Mouse (Mus musculus) limb, embryonic 15.5 days (tissue): ENCODE results near the gene Prune2. TPM values are rescaled to one million over a fixed set of nuclear protein-coding genes. Genes with fewer than 3 reads are reported as not detected.

Experiments
- ATAC-seq: fragments of 200-750 bp; cut with Nextera tagmentation; 2 replicates; pipeline ENCODE4 v1.8.0; 2017; ENCODE audit warnings: low read depth, moderate TSS enrichment; ENCODE audit not compliant: insufficient number of reproducible peaks, low FRiP score, low TSS enrichment
- H3K27ac ChIP-seq: fragments of 300-500 bp; sonication (generic); 2 replicates; pipeline ENCODE4 v1.5.1; 2015; ENCODE audit warnings: moderate library complexity, mild to moderate bottlenecking, inconsistent platforms
- H3K27me3 ChIP-seq: fragments of 300-500 bp; sonication (generic); 2 replicates; pipeline ENCODE4 v1.6.1; 2015; ENCODE audit warnings: inconsistent platforms
- H3K36me3 ChIP-seq: fragments of 300-500 bp; sonication (generic); 2 replicates; pipeline ENCODE4 v1.6.1; 2015; ENCODE audit warnings: inconsistent platforms
- H3K4me1 ChIP-seq: fragments of 300-500 bp; sonication (generic); 2 replicates; pipeline ENCODE4 v1.6.1; 2015; ENCODE audit warnings: inconsistent platforms
- H3K4me2 ChIP-seq: fragments of 300-500 bp; sonication (generic); 2 replicates; pipeline ENCODE4 v1.6.1; 2015; ENCODE audit warnings: mild to moderate bottlenecking, inconsistent platforms
- H3K4me3 ChIP-seq: fragments of 300-500 bp; sonication (generic); 2 replicates; pipeline ENCODE4 v1.5.1; 2015; ENCODE audit warnings: mild to moderate bottlenecking, inconsistent platforms
- H3K9ac ChIP-seq: fragments of 300-500 bp; sonication (generic); 2 replicates; pipeline ENCODE4 v1.6.1; 2015; ENCODE audit warnings: inconsistent platforms
- H3K9me3 ChIP-seq: fragments of 300-500 bp; sonication (generic); 2 replicates; pipeline ENCODE4 v1.6.1; 2016; ENCODE audit warnings: inconsistent platforms
- WGBS: fragments of 180-500 bp; shearing (Covaris S2); methylation state at CpG from one replicate; pipeline ENCODE4 v1.1.7; 2015; 5-methylcytosine and 5-hydroxymethylcytosine counted together
- polyA plus RNA-seq: library from polyadenylated mRNA; unstranded; fragments of >200 nt; fragmentation: Nextera tagmentation; extraction: Ambion mirVana; gene quantifications from 2 replicates; pipeline ENCODE4 v1.2.1, GENCODE M21; 2015

Prune2 gene
- polyA plus RNA-seq, 1 experiment from 2014 or later = 2.2 TPM

- Histone ChIP-seq H3K9me3 (no peaks in the 10 kb centered on the region), H3K4me2 (no peak overlapping the region), H3K27ac (no peak overlapping the region), H3K4me1 (no peaks in the 10 kb centered on the region), H3K9ac (no peak overlapping the region), H3K4me3 (no peak overlapping the region), H3K27me3 (no peaks in the 10 kb centered on the region), H3K36me3 (no peaks in the 10 kb centered on the region)
- no peak for ATAC-seq
- WGBS = 25% methylated on average over 1 of the region's 1 CpGs
These were observed 116.3 kb downstream of the Prune2 start for GRCm38 (mm10) chr19:17072245-17072644.

DNA sequence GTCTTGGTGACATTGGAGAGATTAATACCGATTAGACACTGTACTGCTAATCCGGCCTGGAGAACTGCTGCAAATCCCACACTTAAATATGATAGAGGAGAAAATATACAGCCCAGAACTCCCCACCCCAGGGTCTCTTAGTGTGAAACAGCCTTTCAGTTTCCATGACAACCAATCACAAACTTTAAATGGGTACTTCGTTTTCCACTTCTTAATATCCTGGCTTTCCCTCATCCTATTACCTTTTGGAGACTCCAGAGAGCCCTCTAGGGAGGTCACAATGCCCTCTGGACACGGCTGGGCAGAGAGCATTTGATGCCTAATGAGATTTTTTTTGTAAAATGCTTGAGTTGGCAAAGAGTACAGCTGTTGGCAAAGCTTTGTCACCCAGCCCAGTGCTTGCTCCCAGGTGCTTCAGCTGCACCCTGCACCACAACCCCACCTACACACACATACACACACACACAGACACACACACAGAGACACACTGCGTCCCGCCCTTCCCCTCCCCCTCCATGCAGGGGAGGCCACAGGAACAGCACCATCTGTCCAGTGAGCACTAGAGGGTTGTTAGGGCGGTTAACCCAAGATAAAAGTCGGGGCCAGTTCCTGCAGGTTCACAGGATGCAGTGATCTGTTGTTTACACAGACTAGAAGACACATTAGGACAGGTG is 122.9 kb downstream of the Prune2 start:
- Histone ChIP-seq H3K36me3 (no peaks in the 10 kb centered on the region), H3K4me1 (0 out of 2 replicates have a peak, but pooled peaks cover 5% of the 10 kb centered on the region), H3K9me3 (no peaks in the 10 kb centered on the region), H3K27me3 (no peaks in the 10 kb centered on the region), H3K4me3 (no peak overlapping the region), H3K27ac (no peak overlapping the region), H3K4me2 (no peak overlapping the region), H3K9ac (no peak overlapping the region)
- WGBS = 46% methylated on average over 8 of the region's 8 CpGs
- ATAC-seq = no peak

GRCm38 (mm10) chr19:17081382-17081781 is 125.5 kb downstream of the Prune2 start:
- Histone ChIP-seq H3K4me3 (no peak overlapping the region), H3K4me2 (no peak overlapping the region), H3K27ac (no peak overlapping the region), H3K4me1 (0 out of 2 replicates have a peak, but pooled peaks cover 5% of the 10 kb centered on the region), H3K36me3 (no peaks in the 10 kb centered on the region), H3K27me3 (no peaks in the 10 kb centered on the region), H3K9ac (no peak overlapping the region), H3K9me3 (no peaks in the 10 kb centered on the region)
- ATAC-seq = no peak
- WGBS = 83% methylated on average over 10 of the region's 10 CpGs

DNA sequence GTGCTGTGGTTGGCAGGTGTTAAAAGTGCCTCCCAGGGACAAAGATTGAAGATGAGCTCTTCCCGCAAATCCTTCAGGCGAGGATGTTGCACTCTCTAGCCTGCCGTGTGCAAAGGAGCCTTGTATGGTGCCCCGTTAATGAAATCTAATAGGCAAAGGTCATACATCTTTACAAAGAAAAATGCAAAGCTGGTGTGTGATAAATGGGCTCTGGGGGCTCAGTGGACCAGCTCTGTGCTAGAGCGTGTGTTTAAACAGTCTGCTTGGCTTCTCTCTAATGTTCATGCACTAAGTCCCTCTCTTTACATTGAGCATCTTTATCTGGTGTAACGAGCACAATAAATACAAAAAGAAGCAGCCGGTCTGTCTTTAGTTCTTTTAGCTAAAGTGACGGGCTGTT is 138.1 kb downstream of the Prune2 start:
- Histone ChIP-seq H3K9me3 (no peaks in the 10 kb centered on the region), H3K36me3 (no peaks in the 10 kb centered on the region), H3K27ac (no peak overlapping the region), H3K27me3 (no peaks in the 10 kb centered on the region), H3K4me3 (no peak overlapping the region), H3K4me1 (no peaks in the 10 kb centered on the region; the same call in 1 of the 2 replicates), H3K4me2 (no peak overlapping the region), H3K9ac (no peak overlapping the region)
- ATAC-seq = no peak
- 44% methylated on average over 8 of the region's 8 CpGs for WGBS

DNA sequence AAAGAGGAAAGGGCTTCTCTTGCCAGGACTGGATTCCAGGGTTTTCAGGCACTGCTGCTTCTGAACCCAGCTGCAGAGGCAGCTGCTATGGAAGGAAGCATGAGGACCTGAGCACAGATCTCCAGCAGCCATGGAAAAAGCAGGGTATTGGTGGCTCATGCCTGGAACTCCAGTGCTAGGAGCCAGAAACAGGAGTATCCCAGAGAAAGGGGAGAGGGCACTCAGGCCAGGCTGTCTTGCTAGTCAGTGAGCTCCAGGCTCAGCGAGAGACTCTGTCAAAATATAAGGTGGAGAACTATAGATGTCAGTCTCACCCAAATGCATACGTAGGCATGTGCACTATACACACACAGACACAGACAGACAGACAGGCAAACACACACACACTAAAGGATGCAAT is 140.4 kb downstream of the Prune2 start:
- Histone ChIP-seq H3K4me3 (no peak overlapping the region), H3K27me3 (no peaks in the 10 kb centered on the region), H3K4me2 (0 out of 2 replicates have a peak overlapping the region, but pooled peaks have one; percentile 14), H3K27ac (no peak overlapping the region), H3K36me3 (no peaks in the 10 kb centered on the region), H3K4me1 (no peaks in the 10 kb centered on the region; the same call in 1 of the 2 replicates), H3K9ac (no peak overlapping the region), H3K9me3 (no peaks in the 10 kb centered on the region)
- 80% methylated on average over 2 of the region's 2 CpGs for WGBS
- ATAC-seq = no peak

GRCm38 (mm10) chr19:17097210-17097609 is 141.3 kb downstream of the Prune2 start:
- Histone ChIP-seq H3K4me3 (no peak overlapping the region), H3K27me3 (no peaks in the 10 kb centered on the region), H3K4me1 (no peaks in the 10 kb centered on the region; the same call in 1 of the 2 replicates), H3K36me3 (no peaks in the 10 kb centered on the region), H3K9ac (no peak overlapping the region), H3K27ac (no peak overlapping the region), H3K4me2 (no peak overlapping the region), H3K9me3 (no peaks in the 10 kb centered on the region)
- whole genome bisulfite sequencing = 76% methylated on average over 6 of the region's 6 CpGs
- no peak for ATAC-seq

- no peak overlapping the region for H3K4me2 ChIP-seq
- WGBS = 73% methylated on average over 8 of the region's 8 CpGs
- H3K4me3 ChIP-seq = no peak overlapping the region
- H3K36me3 ChIP-seq = no peaks in the 10 kb centered on the region
- no peaks in the 10 kb centered on the region for H3K4me1 ChIP-seq
- H3K27ac ChIP-seq = no peak overlapping the region
- no peaks in the 10 kb centered on the region for H3K27me3 ChIP-seq
- no peak overlapping the region for H3K9ac ChIP-seq
- no peaks in the 10 kb centered on the region for H3K9me3 ChIP-seq
- no peak for ATAC-seq
These were observed 152.9 kb downstream of the Prune2 start for GRCm38 (mm10) chr19:17108782-17109181.

GRCm38 (mm10) chr19:17124034-17124735 is 168.3 kb downstream of the Prune2 start:
- WGBS = 64% methylated on average over 12 of the region's 12 CpGs
- no peak for ATAC-seq

GRCm38 (mm10) chr19:17125380-17125779 is 169.5 kb downstream of the Prune2 start:
- no peak overlapping the region for H3K4me2 ChIP-seq
- H3K4me3 ChIP-seq = no peak overlapping the region
- H3K9me3 ChIP-seq = no peaks in the 10 kb centered on the region
- no peak overlapping the region for H3K9ac ChIP-seq
- H3K36me3 ChIP-seq = no peaks in the 10 kb centered on the region
- 83% methylated on average over 7 of the region's 7 CpGs for WGBS
- no peak for ATAC-seq
- H3K27ac ChIP-seq = no peak overlapping the region
- H3K27me3 ChIP-seq = peaks cover 9% of the 10 kb centered on the region; the same call in 1 of the 2 replicates
- no peaks in the 10 kb centered on the region for H3K4me1 ChIP-seq

More at GRCm38 (mm10) chr19:17124034-17124735, 168.3 kb downstream of the Prune2 start:
- Histone ChIP-seq H3K4me2 (no peak overlapping the region), H3K9me3 (no peaks in the 10 kb centered on the region), H3K4me1 (no peaks in the 10 kb centered on the region), H3K27ac (no peak overlapping the region), H3K4me3 (no peak overlapping the region), H3K27me3 (peaks cover 9% of the 10 kb centered on the region; the same call in 1 of the 2 replicates), H3K36me3 (no peaks in the 10 kb centered on the region), H3K9ac (no peak overlapping the region)

DNA sequence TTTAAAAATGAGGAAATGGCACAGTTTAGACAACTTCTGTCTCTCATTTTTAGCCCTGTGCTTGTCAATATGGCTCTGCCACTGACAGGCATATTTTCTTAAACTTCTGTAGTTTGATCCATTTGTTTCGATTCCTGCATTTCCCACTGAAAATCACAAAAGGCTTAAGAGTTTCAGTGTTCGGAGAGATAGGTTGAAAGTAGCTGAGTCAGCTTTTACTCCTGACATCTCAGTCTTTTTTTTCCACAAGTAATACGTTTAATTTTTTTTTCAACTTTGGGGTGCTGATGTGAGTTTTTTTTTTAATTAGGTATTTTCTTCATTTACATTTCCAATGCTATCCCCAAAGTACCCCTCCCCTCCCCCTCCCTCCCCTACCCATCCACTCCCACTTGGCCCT is 174.6 kb downstream of the Prune2 start:
- Histone ChIP-seq H3K4me3 (no peak overlapping the region), H3K9ac (no peak overlapping the region), H3K27me3 (no peaks in the 10 kb centered on the region), H3K36me3 (no peaks in the 10 kb centered on the region), H3K9me3 (no peaks in the 10 kb centered on the region), H3K27ac (no peak overlapping the region), H3K4me1 (no peaks in the 10 kb centered on the region), H3K4me2 (no peak overlapping the region)
- 70% methylated on average over 3 of the region's 3 CpGs for WGBS
- ATAC-seq = no peak

GRCm38 (mm10) chr19:17136677-17137460 is 181.0 kb downstream of the Prune2 start:
- Histone ChIP-seq H3K27me3 (peaks cover 16% of the 10 kb centered on the region), H3K4me1 (peaks cover 7% of the 10 kb centered on the region; the same call in 1 of the 2 replicates), H3K36me3 (no peaks in the 10 kb centered on the region), H3K4me3 (peak overlapping the region; percentile 34), H3K9me3 (no peaks in the 10 kb centered on the region), H3K4me2 (peak overlapping the region; percentile 56), H3K27ac (no peak overlapping the region), H3K9ac (no peak overlapping the region)
- WGBS = 10% methylated on average over 21 of the region's 21 CpGs
- no peak for ATAC-seq

DNA sequence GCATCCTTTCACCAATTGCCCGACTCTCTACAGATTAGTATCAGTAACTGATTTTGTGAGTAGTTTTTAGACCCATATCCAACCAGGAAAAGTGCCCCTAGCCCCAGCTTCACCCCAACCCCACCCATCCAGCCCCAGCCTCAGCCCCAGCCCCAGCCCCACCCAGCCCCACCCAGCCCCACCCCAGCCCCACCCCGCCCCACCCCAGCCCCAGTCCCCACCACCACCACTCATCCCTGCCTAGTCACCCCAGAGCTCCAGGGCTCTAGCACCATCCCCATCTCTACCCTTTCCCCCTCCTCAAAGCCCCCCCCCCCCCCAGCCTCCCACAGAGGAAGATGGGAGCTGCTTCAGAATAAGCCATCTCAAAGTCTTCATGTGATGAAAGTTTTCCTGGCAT is 181.7 kb downstream of the Prune2 start:
- H3K4me2 ChIP-seq = no peak overlapping the region
- no peak for ATAC-seq
- no peak overlapping the region for H3K27ac ChIP-seq
- no peak overlapping the region for H3K9ac ChIP-seq
- WGBS = 32% methylated on average over 2 of the region's 2 CpGs
- peaks cover 16% of the 10 kb centered on the region for H3K27me3 ChIP-seq
- no peak overlapping the region for H3K4me3 ChIP-seq
- no peaks in the 10 kb centered on the region for H3K9me3 ChIP-seq
- peaks cover 7% of the 10 kb centered on the region; the same call in 1 of the 2 replicates for H3K4me1 ChIP-seq
- H3K36me3 ChIP-seq = no peaks in the 10 kb centered on the region
